Mouse (Mus musculus): ENCODE results near the gene Kcp. TPM values are rescaled to one million over a fixed set of nuclear protein-coding genes. Genes with fewer than 3 reads are reported as not detected.
A peak's percentile ranks its signal among the peaks of the same experiment; 100 is the strongest.

The Kcp gene
- total and polyA plus RNA-seq, 3 experiments, result 0.51 to 0.64 TPM; not detected in 1

- H3K9me3 ChIP-seq (replicated peaks; ENCODE audit: low read length), result no peaks in the 10 kb centered on the region
- in situ Hi-C loops (cut with MboI; ENCODE audit: low pct_ligation_motif_present, low pct_unique_long_range_greater_than_20kb, low sequenced_read_pairs), result no loop called here
- DNase-seq (ENCODE audit: extremely low read depth), result no peak
- H3K27ac ChIP-seq (ENCODE audit: insufficient read depth, low read depth), result no peak overlapping the region
- H3K9ac ChIP-seq (ENCODE audit: insufficient read depth, low read depth), result no peak overlapping the region
- no peak overlapping the region for H3K4me3 ChIP-seq (replicated peaks in 1 of 3; ENCODE audit: low read depth in 2 of 3, low read length in 2 of 3, poor library complexity in 1 of 3)
- dilution Hi-C loops (cut with MboI; ENCODE audit: extremely low pct_ligation_motif_present, extremely low pct_unique_long_range_greater_than_20kb, low sequenced_read_pairs), result no loop called here
- H3K4me2 ChIP-seq (ENCODE audit: insufficient read depth, low read depth, poor library complexity, severe bottlenecking), result no peak overlapping the region
- TF ChIP-seq ETS1 (conservative IDR thresholded peaks at IDR 0.05; ENCODE audit: low read depth, low read length), result no peak
- TF ChIP-seq E2F4 (IDR thresholded peaks at IDR 0.05; ENCODE audit: insufficient replicate concordance, low read depth, low read length), result no peak
- TF ChIP-seq NELFE (IDR thresholded peaks at IDR 0.05; ENCODE audit: low read depth, low read length), result no peak
- TF ChIP-seq RAD21 (IDR thresholded peaks at IDR 0.05; ENCODE audit: low read depth, low read length), result no peak
- no peak for TF ChIP-seq SMC3 (IDR thresholded peaks at IDR 0.05; ENCODE audit: low read depth, low read length)
- no peak for TF ChIP-seq MAZ (IDR thresholded peaks at IDR 0.05; ENCODE audit: low read depth, low read length)
- TF ChIP-seq MAFK (IDR thresholded peaks at IDR 0.05; ENCODE audit: insufficient replicate concordance, low read length), result no peak
- no peak for TF ChIP-seq PAX5 (IDR thresholded peaks at IDR 0.05; ENCODE audit: low read length)
- peaks cover 56 to 96% of the 10 kb centered on the region in 2 experiments for H3K36me3 ChIP-seq (replicated peaks in 1 of 2; ENCODE audit: control insufficient read depth in 1 of 2, insufficient read depth in 1 of 2, low read length in 1 of 2)
- H3K79me2 ChIP-seq (replicated peaks; ENCODE audit: control insufficient read depth, extremely low read depth, insufficient read depth, poor library complexity, severe bottlenecking), result no peaks in the 10 kb centered on the region; the same call in 1 of the 2 replicates
- no peaks in the 10 kb centered on the region for H3K27me3 ChIP-seq (replicated peaks)
- H3K4me1 ChIP-seq (ENCODE audit: control insufficient read depth in 1 of 2, insufficient read depth in 2 of 2), result no peaks in the 10 kb centered on the region
Observed at GRCm38 (mm10) chr6:29545611-29546010, 37.9 kb upstream of the Kcp start.

- Histone ChIP-seq H3K9me3 (replicated peaks; ENCODE audit: low read length) (no peaks in the 10 kb centered on the region), H3K4me2 (ENCODE audit: insufficient read depth, low read depth, poor library complexity, severe bottlenecking) (no peak overlapping the region), H3K4me1 (ENCODE audit: control insufficient read depth in 1 of 2, insufficient read depth in 2 of 2) (peaks cover 6 to 23% of the 10 kb centered on the region in 2 experiments), H3K9ac (ENCODE audit: insufficient read depth, low read depth) (no peak overlapping the region), H3K27ac (ENCODE audit: insufficient read depth, low read depth) (no peak overlapping the region), H3K79me2 (replicated peaks; ENCODE audit: control insufficient read depth, extremely low read depth, insufficient read depth, poor library complexity, severe bottlenecking) (no peaks in the 10 kb centered on the region), H3K36me3 (replicated peaks in 1 of 2; ENCODE audit: control insufficient read depth in 1 of 2, insufficient read depth in 1 of 2, low read length in 1 of 2) (peaks cover 64 to 98% of the 10 kb centered on the region in 2 experiments), H3K27me3 (replicated peaks) (no peaks in the 10 kb centered on the region), H3K4me3 (replicated peaks in 1 of 3; ENCODE audit: low read depth in 2 of 3, low read length in 2 of 3, poor library complexity in 1 of 3) (no peak overlapping the region)
- no peak for DNase-seq (ENCODE audit: extremely low read depth)
- dilution Hi-C loops (cut with MboI; ENCODE audit: extremely low pct_ligation_motif_present, extremely low pct_unique_long_range_greater_than_20kb, low sequenced_read_pairs), result no loop called here
- in situ Hi-C loops (cut with MboI; ENCODE audit: low pct_ligation_motif_present, low pct_unique_long_range_greater_than_20kb, low sequenced_read_pairs), result no loop called here
- no peak for TF ChIP-seq ZKSCAN1 (IDR thresholded peaks at IDR 0.05; ENCODE audit: borderline replicate concordance, low read depth, low read length)
- TF ChIP-seq NRF1 (IDR thresholded peaks at IDR 0.05; ENCODE audit: low read depth, low read length), result no peak
- peak; percentile 32; the same call in 1 of the 2 replicates for TF ChIP-seq ZMIZ1 (IDR thresholded peaks at IDR 0.05; ENCODE audit: low read depth, low read length)
- no peak for TF ChIP-seq JUN (IDR thresholded peaks at IDR 0.05; ENCODE audit: insufficient read depth, low read depth, low read length)
- TF ChIP-seq SMC3 (IDR thresholded peaks at IDR 0.05; ENCODE audit: low read depth, low read length), result no peak
- TF ChIP-seq MAZ (IDR thresholded peaks at IDR 0.05; ENCODE audit: low read depth, low read length), result no peak
Observed at GRCm38 (mm10) chr6:29540956-29541355, 33.2 kb upstream of the Kcp start.

DNA sequence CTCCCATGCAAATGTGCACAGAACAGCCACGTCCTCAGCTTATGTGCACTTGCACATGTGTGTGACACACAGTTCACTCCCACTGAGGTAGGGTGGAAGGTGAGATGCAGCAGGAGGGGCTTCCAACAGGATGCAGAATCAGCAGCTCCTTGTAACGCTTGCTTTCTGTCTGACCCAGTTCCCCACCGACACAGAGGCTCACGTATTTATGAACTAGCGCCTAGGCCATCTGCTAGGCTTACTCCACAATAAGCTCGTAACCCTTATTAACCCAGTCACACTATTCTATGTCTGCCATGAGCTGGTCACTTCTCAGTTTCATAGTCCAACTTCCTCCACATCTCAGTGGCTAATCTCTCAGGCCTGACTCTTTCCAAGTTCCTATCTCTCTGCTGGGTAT is 32.5 kb upstream of the Kcp start:
- Histone ChIP-seq H3K4me2 (ENCODE audit: insufficient read depth, low read depth, poor library complexity, severe bottlenecking) (no peak overlapping the region), H3K9ac (ENCODE audit: insufficient read depth, low read depth) (no peak overlapping the region), H3K4me3 (replicated peaks in 1 of 3; ENCODE audit: low read depth in 2 of 3, low read length in 2 of 3, poor library complexity in 1 of 3) (no peak overlapping the region), H3K4me1 (ENCODE audit: control insufficient read depth in 1 of 2, insufficient read depth in 2 of 2) (peaks cover 10 to 30% of the 10 kb centered on the region in 2 experiments), H3K9me3 (replicated peaks; ENCODE audit: low read length) (no peaks in the 10 kb centered on the region), H3K27ac (ENCODE audit: insufficient read depth, low read depth) (0 out of 2 replicates have a peak overlapping the region, but pooled peaks have one; percentile 2), H3K79me2 (replicated peaks; ENCODE audit: control insufficient read depth, extremely low read depth, insufficient read depth, poor library complexity, severe bottlenecking) (no peaks in the 10 kb centered on the region), H3K36me3 (replicated peaks in 1 of 2; ENCODE audit: control insufficient read depth in 1 of 2, insufficient read depth in 1 of 2, low read length in 1 of 2) (peaks cover 65 to 98% of the 10 kb centered on the region in 2 experiments), H3K27me3 (replicated peaks) (no peaks in the 10 kb centered on the region)
- dilution Hi-C loops (cut with MboI; ENCODE audit: extremely low pct_ligation_motif_present, extremely low pct_unique_long_range_greater_than_20kb, low sequenced_read_pairs) (no loop called here), in situ Hi-C loops (cut with MboI; ENCODE audit: low pct_ligation_motif_present, low pct_unique_long_range_greater_than_20kb, low sequenced_read_pairs) (no loop called here)
- TF ChIP-seq POLR2A (IDR thresholded peaks at IDR 0.05; ENCODE audit: low read depth, low read length) (peak; percentile 57; the same call in 1 of the 2 replicates), NELFE (IDR thresholded peaks at IDR 0.05; ENCODE audit: low read depth, low read length) (no peak)
- DNase-seq (ENCODE audit: extremely low read depth), result no peak

Data from CH12.LX (cell line).